Mouse (Mus musculus) macrophage (primary cell): Measurements from ENCODE around the gene Lrrc29. TPM values are rescaled to one million over a fixed set of nuclear protein-coding genes. Genes with fewer than 3 reads are reported as not detected.
A peak's percentile ranks its signal among the peaks of the same experiment; 100 is the strongest.

ENCODE experiments used
- H3K27ac ChIP-seq: fragments of 350-480 bp; formaldehyde crosslinking; 2 replicates; pipeline ENCODE4 v1.9.0; 2021
- H3K36me3 ChIP-seq: fragments of 350-480 bp; formaldehyde crosslinking; 2 replicates; pipeline ENCODE4 v1.9.0; 2021; ENCODE audit errors: inconsistent target
- H3K4me3 ChIP-seq: fragments of 350-480 bp; formaldehyde crosslinking; 2 replicates; pipeline ENCODE4 v1.9.0; 2021; ENCODE audit errors: inconsistent target
- H3K79me2 ChIP-seq: fragments of 350-480 bp; formaldehyde crosslinking; 2 replicates; pipeline ENCODE4 v1.9.0; 2021; ENCODE audit errors: inconsistent target
- WGBS: methylation state at CpG from one replicate; pipeline ENCODE4 v1.1.7; 2026; ENCODE audit warnings: inconsistent platforms; ENCODE audit not compliant: missing documents; 5-methylcytosine and 5-hydroxymethylcytosine counted together
- polyA plus RNA-seq: library from polyadenylated mRNA; stranded (reverse); fragments of 250-400 nt; gene quantifications from 3 replicates; pipeline ENCODE4 v1.2.4, GENCODE M21; 2018; ENCODE audit warnings: inconsistent platforms

Gene Lrrc29
- polyA plus RNA-seq, 1 experiment from 2014 or later = 0.63 TPM

DNA sequence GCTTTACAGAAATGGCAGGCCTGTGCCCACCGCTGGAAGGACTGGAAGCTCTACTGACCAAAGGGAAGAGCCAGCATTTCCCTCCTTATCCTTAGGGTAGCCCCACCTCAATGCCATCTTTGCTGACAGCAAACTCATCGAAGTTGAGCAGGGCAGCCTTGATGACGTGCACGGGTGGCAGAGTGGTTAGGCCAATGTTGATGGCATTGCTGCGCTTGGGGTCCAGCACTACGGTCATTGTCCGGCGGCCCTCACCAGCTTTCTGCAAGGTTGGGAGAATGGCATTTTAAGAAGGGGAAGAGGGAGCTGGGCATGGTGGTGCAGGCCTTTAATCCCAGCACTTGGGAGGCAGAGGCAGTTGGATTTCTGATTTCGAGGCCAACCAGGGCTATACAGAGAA is 5.9 kb upstream of the Lrrc29 start:
- Histone ChIP-seq H3K36me3 (peaks cover 77% of the 10 kb centered on the region), H3K27ac (no peak overlapping the region), H3K79me2 (peaks cover 20% of the 10 kb centered on the region), H3K4me3 (no peak overlapping the region)
- WGBS = 92% methylated on average over 9 of the region's 9 CpGs

DNA sequence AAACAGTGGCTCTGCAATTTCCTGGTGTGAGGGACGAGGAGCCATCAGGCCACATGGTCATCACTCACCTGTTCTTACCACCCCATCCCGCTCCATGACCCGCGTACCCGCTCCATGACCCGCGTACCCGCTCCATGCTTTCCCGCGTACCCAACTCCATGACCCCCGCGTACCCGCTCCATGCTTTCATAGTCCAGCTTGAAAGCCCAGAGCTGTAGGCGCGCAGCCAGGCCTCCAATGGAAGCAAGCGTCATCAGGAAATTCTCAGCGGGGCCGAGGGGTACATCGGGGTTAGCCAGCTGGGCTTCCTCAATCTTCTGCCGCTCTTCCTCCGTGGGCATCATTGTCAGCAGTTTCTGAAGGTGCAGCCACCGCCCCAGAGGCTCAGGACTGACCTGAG is 5.4 kb upstream of the Lrrc29 start:
- Histone ChIP-seq H3K79me2 (peaks cover 24% of the 10 kb centered on the region), H3K27ac (no peak overlapping the region), H3K36me3 (peaks cover 73% of the 10 kb centered on the region), H3K4me3 (no peak overlapping the region)
- 96% methylated on average over 20 of the region's 22 CpGs for WGBS

DNA sequence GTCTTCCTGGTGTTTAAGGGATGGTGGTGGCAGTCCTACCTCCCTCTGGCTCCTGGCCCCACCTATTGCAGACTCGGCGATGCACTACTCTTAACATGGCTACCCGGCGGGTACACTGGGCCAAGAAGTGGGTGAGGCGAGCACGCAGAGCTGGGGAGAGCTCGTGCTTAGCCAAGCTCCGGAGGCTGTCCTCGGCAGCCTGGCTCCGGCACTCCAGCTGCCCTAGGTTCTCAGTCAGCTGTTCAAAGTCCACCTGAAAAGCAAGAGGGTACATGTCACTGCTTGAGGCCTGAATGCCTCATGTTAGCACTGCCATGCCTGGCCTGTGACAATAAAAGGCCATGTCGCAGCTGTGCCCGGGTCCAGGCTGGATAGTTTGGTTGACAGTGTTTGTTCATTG is 4.2 kb upstream of the Lrrc29 start:
- H3K4me3 ChIP-seq = no peak overlapping the region
- H3K79me2 ChIP-seq = peaks cover 29% of the 10 kb centered on the region
- 96% methylated on average over 12 of the region's 12 CpGs for WGBS
- H3K36me3 ChIP-seq = peaks cover 61% of the 10 kb centered on the region
- no peak overlapping the region for H3K27ac ChIP-seq

DNA sequence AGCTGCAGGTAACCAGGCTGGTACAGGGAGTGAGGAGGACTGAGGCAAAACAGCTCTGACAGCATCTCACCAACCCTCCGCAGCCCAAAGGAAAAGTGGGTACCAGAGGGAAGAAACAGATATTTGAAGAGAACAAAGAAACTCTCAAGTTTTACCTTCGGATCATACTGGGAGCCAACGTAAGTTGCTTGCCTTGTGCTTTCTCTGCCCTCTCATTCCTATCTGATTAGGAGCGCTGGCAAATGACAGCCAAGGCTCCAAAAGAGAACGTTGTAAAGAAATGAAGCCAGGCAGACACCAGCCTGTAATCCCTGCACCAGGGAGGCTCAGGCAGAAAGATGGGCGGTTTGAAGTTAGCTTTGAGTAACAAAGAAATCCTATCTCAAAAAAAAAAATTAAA is 890 bp upstream of the Lrrc29 start:
- Histone ChIP-seq H3K27ac (peak overlapping the region; percentile 83), H3K79me2 (peaks cover 30% of the 10 kb centered on the region), H3K4me3 (peak overlapping the region; percentile 92), H3K36me3 (peaks cover 47% of the 10 kb centered on the region)
- WGBS = 52% methylated on average over 6 of the region's 6 CpGs

DNA sequence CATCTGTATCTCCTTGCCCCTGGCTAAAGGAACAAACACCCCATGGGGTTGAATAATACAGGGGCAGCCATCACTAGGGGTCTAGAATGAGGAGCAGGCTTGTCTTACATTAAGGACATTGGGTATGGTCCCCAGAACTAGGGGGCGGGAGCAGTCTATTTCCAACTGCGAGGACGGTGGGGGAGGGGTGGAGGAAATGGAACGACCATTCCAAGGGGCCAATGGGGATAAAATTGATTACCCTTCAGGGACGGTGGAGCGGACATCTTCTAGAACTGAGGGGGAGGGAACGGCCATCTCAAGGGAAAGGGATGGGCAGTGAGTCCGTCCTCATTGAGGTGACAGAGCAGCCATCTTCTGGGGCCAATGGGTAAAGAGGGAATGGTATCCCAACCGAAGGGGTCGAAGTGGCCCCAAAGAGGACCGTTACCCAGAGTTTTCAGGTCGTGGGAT is 411 bp downstream of the Lrrc29 start:
- Histone ChIP-seq H3K36me3 (peaks cover 34% of the 10 kb centered on the region; the same call in 1 of the 2 replicates), H3K27ac (peak overlapping the region; percentile 83), H3K4me3 (peak overlapping the region; percentile 92), H3K79me2 (peaks cover 30% of the 10 kb centered on the region)
- 1% methylated on average over 12 of the region's 12 CpGs for WGBS

DNA sequence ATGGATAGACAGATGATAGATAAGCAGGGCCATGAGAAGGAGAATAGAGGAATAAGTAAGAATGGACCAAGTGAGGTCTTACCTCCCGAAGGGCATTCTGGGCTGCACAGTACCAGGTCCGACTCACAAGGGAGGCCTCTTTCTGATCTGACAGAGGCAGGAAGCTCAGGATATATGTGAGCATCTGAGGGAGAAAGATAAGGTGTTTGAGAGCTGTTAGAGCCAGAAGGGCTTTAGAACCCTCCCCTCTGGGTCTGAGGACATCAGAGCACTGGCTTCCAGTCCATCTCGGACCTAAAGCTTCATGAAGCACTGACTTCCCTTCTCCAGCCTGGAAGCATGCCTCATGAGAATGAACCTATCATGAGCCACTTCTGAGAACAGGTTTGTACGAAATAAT is 2.9 kb downstream of the Lrrc29 start:
- no peak overlapping the region for H3K27ac ChIP-seq
- 87% methylated on average over 4 of the region's 4 CpGs for WGBS

DNA sequence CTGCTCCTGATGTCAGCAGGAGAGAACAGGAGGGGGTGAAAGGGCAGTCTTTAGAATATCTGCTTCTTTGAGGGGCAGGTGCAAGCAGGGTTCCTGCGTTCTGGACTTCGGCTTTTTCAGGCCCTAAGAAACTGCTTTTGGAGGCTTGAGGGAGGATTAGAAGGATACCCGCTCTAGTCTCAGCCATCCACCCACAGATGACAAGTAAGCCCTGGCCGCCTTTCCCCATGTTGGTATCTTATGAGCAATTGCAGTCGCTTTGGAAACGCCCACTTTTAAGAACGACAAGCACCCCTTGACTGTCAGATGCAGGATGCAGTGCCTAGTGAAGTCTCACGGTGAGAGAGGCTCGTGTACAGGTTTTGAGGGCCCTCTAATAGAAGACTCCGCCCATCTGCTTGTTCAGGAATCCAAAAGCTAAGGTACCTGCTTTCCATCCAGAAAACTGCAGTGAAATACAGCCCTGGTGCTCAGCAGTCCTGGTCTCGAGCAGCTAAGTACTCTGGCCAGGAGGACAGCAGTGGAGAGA is 7.4 kb downstream of the Lrrc29 start:
- Histone ChIP-seq H3K79me2 (no peaks in the 10 kb centered on the region), H3K36me3 (peaks cover 27% of the 10 kb centered on the region), H3K4me3 (no peak overlapping the region), H3K27ac (no peak overlapping the region)
- 96% methylated on average over 11 of the region's 11 CpGs for WGBS

More for the DNA sequence above, 2.9 kb downstream of the Lrrc29 start:
- Histone ChIP-seq H3K36me3 (peaks cover 11% of the 10 kb centered on the region; the same call in 1 of the 2 replicates), H3K4me3 (no peak overlapping the region), H3K79me2 (peaks cover 23% of the 10 kb centered on the region)

DNA sequence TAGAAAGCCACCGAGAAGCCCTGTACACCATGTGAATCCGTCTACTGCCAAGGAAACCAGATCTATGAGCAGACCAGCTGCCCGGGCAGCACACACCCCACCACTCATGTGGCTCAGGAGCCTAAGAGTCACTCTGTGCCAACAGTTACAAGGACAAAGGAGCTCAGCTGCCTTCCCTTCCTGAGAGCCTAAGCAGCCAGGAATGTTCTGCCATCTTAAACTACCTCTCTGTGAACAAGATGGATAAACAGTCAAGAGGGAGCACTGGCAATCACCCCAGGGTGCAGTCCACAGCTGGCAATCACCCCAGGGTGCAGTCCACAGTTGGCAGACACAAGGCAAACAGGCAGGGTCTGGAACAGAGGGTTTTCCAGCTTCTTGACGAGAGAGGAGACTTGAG is 8.1 kb downstream of the Lrrc29 start:
- 96% methylated on average over 4 of the region's 4 CpGs for WGBS

DNA sequence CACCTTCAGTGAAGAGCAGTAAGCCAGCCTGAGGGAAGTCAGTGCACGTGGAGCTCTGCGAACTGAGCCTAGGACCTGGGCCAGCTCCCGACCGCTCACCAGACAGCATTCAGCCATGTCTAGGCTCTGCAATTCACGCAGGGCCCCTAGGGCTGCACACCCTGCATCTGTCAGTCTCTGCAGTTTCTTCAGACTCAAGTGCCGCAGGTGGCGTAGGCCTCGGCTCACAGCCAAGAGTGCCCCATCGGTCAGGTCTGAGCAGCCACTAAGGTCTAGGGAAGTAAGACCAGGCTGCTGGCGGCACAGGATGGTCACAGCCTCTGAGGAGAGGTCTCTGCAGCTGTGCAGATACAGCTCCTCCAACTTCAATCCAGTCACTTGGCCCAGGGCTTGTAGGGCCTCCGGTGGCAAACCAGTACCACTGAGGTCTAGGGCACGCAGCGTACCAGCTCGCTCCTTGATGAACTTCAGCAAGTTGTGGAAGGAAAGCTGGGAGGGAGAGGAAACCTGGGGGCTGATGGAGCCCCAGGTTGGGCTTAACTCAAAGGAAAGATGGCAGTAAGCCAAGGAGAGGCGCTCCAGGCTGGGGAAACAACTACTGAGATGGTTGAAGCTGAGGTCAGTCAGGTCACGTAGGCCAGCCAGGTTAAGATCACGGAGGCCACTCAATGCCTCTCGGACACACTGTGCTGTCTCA is 10.9 kb downstream of the Lrrc29 start:
- H3K36me3 ChIP-seq = peaks cover 33% of the 10 kb centered on the region
- H3K4me3 ChIP-seq = no peak overlapping the region
- 99% methylated on average over 17 of the region's 18 CpGs for WGBS

More for the DNA sequence above, 8.1 kb downstream of the Lrrc29 start:
- peaks cover 32% of the 10 kb centered on the region for H3K36me3 ChIP-seq
- H3K27ac ChIP-seq = no peak overlapping the region
- no peak overlapping the region for H3K4me3 ChIP-seq
- H3K79me2 ChIP-seq = no peaks in the 10 kb centered on the region

DNA sequence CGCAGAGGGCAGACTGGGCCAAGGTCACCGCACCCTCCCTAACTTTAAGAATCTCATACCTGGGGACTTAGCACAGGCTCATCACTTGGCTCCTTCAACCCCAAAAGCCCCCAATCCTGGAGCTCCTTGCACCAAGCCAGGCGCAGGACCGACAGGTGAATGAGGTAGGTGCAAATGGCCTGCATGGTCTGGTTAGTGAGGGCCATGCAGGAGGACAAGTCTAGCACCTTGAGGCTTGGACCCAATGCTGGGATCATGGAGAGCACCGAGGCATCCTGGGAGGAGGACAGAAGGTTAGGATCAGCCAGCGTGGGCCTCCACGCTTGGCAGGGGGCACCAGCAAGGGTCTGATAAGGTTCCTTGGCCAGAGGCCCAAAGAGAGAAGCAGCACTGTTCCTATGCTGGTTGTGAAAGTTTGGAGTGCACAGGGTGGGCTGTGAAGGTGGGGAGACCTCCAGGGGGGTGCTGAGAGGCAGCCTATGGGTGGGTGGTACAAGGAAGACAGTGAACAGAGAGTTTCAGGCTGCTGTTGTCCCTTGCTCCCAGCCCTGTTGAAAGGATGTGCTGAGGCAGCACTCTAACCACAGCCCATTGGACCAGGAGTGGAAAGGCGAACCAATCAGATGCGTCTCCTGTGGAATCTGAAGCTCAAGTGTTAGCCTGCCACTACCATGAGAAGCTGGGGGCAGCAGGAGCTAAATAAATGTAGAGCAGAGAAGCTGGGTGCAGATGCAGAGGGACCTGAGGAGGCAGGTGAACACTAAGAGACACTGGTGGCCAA is 12.3 kb downstream of the Lrrc29 start:
- WGBS = 94% methylated on average over 9 of the region's 9 CpGs

More for the DNA sequence above, 10.9 kb downstream of the Lrrc29 start:
- Histone ChIP-seq H3K27ac (no peak overlapping the region), H3K79me2 (no peaks in the 10 kb centered on the region)

DNA sequence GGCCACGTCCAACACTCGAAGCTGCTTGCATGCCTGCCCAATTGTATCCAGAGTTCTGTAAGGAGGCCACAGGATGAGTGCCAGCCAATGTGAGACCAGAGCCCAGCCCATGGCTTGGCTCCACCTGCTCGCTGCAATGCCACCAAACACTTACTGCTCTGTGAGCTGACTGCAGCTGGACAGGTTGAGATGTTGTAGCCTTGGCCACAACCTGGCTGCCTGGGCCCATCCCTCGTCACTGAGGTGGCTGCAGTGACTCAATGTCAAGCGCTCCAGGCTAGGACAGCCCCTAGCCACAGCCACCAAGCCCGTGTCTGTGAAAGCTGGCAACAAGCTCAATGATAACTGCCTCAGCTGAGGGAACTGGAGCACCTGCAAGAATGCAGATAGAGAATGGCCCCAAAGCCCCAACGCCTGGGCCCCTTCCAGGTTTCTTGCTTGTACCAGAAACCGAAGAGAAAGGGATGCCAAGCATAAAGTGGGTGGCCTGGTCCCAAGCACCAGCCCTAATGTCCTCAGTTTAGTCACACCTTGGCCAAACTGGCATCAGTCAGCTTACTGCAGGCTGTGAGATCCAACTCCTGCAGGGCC is 13.1 kb downstream of the Lrrc29 start:
- no peak overlapping the region for H3K27ac ChIP-seq
- peaks cover 56% of the 10 kb centered on the region for H3K36me3 ChIP-seq
- 93% methylated on average over 8 of the region's 8 CpGs for WGBS
- H3K4me3 ChIP-seq = no peak overlapping the region
- H3K79me2 ChIP-seq = no peaks in the 10 kb centered on the region

More for the DNA sequence above, 12.3 kb downstream of the Lrrc29 start:
- Histone ChIP-seq H3K79me2 (no peaks in the 10 kb centered on the region), H3K36me3 (peaks cover 48% of the 10 kb centered on the region), H3K27ac (no peak overlapping the region), H3K4me3 (no peak overlapping the region)

DNA sequence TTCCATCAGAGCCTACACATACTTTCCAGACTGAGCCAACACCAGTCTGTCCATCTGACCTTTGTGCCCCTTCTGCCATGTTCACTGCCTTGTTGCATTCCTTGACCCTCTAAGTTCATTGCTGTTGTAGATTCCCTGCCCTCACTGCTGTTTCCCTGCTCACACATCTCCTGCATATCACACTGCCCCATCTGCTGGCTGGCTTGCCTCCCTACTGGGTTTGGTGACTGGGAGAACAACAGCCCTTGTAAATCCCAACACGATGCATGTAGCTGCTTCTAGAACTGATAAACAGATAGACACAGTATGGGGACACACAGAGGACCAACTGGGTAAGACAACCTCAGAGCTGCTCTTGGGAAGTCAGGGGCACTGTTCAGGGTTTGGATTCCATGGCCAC is 14.4 kb downstream of the Lrrc29 start:
- H3K27ac ChIP-seq = no peak overlapping the region
- WGBS = 90% methylated on average over 1 of the region's 1 CpGs
- H3K79me2 ChIP-seq = no peaks in the 10 kb centered on the region
- H3K4me3 ChIP-seq = no peak overlapping the region
- peaks cover 64% of the 10 kb centered on the region for H3K36me3 ChIP-seq

DNA sequence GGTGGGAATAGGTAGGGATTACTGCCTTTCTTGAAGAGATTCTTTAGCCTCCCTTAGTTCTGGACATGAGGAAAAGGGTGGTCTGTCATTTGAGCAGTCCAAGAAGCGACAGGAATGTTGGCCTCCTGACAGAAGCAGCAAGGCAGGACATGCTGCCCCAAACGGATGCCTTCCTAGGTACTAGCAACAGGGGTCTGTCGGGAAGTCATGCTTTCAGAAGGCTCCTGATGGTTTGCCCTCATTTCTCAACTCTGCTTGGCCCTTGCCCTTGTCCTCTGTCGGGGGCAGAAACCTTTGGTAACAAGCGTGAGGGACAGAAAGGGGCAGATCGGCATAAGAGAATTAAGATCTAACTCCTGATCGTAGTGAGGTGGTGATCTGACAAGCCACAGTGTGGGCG is 16.0 kb downstream of the Lrrc29 start:
- no peaks in the 10 kb centered on the region for H3K79me2 ChIP-seq
- H3K27ac ChIP-seq = no peak overlapping the region
- peaks cover 56% of the 10 kb centered on the region for H3K36me3 ChIP-seq
- H3K4me3 ChIP-seq = no peak overlapping the region
- WGBS = 97% methylated on average over 8 of the region's 8 CpGs

DNA sequence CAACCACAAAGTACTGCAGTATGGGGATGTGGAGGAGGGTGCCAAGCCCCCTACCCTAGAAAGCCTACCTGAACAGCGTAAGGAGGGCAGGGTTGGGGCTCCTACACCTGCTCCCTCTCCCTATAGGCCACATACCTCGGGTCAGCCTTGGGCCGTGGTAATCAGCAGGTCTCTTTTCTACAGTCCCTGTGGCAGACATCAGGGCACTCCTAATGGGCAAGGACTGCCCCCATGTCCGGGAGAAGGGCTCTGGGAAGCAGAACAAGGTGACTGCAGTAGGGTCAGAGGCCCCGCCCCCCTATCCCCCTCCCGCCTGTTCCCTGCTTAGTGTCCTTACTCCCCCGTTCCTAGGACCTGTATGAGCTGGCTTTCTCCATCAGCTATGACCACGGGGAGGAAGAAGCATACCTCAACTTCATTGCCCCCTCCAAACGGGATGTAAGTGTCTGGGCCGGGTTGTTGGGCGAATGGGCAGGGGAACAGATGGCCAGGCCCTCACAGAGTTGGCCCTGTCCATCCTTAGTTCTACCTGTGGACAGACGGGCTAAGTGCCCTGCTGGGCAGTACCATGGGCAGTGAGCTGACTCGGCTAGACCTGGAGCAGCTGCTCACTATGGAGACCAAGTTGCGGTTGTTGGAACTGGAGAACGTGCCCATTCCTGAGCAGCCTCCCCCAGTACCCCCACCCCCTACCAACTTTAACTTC is 16.8 kb downstream of the Lrrc29 start:
- Histone ChIP-seq H3K36me3 (peaks cover 53% of the 10 kb centered on the region), H3K4me3 (no peak overlapping the region), H3K27ac (no peak overlapping the region), H3K79me2 (no peaks in the 10 kb centered on the region)
- 90% methylated on average over 14 of the region's 15 CpGs for WGBS
